Mouse (Mus musculus) C3H10T1/2 (cell line): ENCODE measurements around the gene Brinp2. TPM values are rescaled to one million over a fixed set of nuclear protein-coding genes. Genes with fewer than 3 reads are reported as not detected.

Source experiments
- polyA plus RNA-seq, 2 experiments: library from polyadenylated mRNA; unstranded; fragments of >200 nt; fragmentation: generic; extraction: Trizol; gene quantifications; one replicate each; pipeline ENCODE4 v1.2.1; 2012; ENCODE audit warnings: missing spikeins in 2 of 2

The Brinp2 gene
- under 1 TPM; 0.01 to 0.06 TPM for polyA plus RNA-seq

GRCm38 (mm10) chr1:158356051-158356461 lies at the start of gene Brinp2:
Brinp2 (minus strand) TSS chr1:158356326.

GRCm38 (mm10) chr1:158361964-158362291 lies 5.8 kb upstream of the Brinp2 start, which contains the start of gene Astn1:
Astn1 (plus strand) TSS chr1:158362273.

Other genes starting within 250 kb of the Brinp2 start
- gene Astn1, start 5.9 kb upstream of the Brinp2 start, polyA plus RNA-seq, result under 1 TPM; under 0.01 to 0.07 TPM